Mouse (Mus musculus) bone marrow, adult 2 months (tissue): ENCODE measurements around the gene Prr3.

Experiments used
- CTCF ChIP-seq: fragments of 200-500 bp; IDR thresholded peaks from 2 replicates; pipeline ENCODE4 v1.5.1; 2011; ENCODE audit warnings: low read length, control low read depth; ENCODE audit not compliant: control insufficient read depth, insufficient read depth
- POLR2A ChIP-seq: fragments of 200-500 bp; IDR thresholded peaks from 2 replicates; pipeline ENCODE4 v1.6.1; 2011; ENCODE audit warnings: low read depth, mild to moderate bottlenecking, control low read depth, low read length, borderline replicate concordance; ENCODE audit not compliant: control insufficient read depth

- TF ChIP-seq POLR2A, result no peak
- no peak for TF ChIP-seq CTCF
These were observed 7.9 kb downstream of the Prr3 start for GRCm38 (mm10) chr17:35972131-35972530.
